Mouse (Mus musculus): ENCODE data around the gene Spsb3. TPM values are rescaled to one million over a fixed set of nuclear protein-coding genes. Genes with fewer than 3 reads are reported as not detected.

Gene Spsb3
- polyA plus RNA-seq, 1 experiment from 2014 or later: 78.3 TPM

DNA sequence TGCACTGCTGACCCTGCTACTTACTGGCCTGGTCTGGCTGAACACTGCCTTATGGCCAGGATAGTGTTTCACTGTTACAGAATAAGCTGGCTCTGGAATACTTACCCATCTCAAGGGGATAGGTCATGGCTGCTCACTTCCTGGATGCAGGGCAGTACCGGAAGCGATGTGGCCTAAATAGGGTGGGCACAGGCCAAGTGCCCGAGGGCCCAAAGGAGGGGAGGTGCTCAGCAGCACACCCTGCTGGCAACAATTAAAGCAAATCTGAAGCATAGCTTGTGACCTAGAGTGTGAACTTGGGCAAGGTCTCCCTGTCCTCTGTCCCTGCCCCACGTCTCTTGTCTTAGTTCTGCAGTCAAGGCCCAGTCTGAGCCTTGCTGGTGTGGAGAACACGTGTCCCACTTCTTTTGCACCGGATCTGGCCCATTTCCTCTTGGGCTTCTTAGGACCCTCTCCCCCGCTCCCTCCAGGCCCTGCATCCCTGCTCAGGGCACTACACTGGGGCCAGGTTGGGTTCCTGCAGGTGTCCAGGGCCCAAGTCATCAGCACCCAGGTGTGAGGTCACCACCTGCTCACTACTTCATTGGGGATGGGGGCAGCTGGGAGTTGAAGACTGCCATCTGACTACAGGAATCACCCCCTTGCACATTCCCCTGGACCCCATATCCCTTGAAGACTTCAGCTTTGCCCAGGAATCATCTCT is 4.6 kb upstream of the Spsb3 start:
- no peak overlapping the region for H3K4me3 ChIP-seq (ENCODE audit: low read depth, low read length)
- peaks cover 6% of the 10 kb centered on the region; the same call in 1 of the 2 replicates for H3K4me1 ChIP-seq (ENCODE audit: control insufficient read depth, insufficient read depth, low read length)
- H3K9me3 ChIP-seq (replicated peaks; ENCODE audit: control insufficient read depth, low read length): no peaks in the 10 kb centered on the region
- no peak overlapping the region for H3K27ac ChIP-seq (ENCODE audit: low read depth, low read length)
- ATAC-seq (no peak), DNase-seq (ENCODE audit: low spot score) (peak; percentile 18)
- no peak overlapping the region for H3K9ac ChIP-seq (ENCODE audit: low read length)
- no peak overlapping the region for H3K4me2 ChIP-seq (ENCODE audit: low read length)
- WGBS: 45% methylated on average over 7 of the region's 7 CpGs
- no peaks in the 10 kb centered on the region for H3K27me3 ChIP-seq (replicated peaks; ENCODE audit: control insufficient read depth, insufficient read depth, low read length)
- H3K36me3 ChIP-seq (ENCODE audit: control insufficient read depth, insufficient read depth, low read length): peaks cover 23% of the 10 kb centered on the region; the same call in 1 of the 2 replicates

DNA sequence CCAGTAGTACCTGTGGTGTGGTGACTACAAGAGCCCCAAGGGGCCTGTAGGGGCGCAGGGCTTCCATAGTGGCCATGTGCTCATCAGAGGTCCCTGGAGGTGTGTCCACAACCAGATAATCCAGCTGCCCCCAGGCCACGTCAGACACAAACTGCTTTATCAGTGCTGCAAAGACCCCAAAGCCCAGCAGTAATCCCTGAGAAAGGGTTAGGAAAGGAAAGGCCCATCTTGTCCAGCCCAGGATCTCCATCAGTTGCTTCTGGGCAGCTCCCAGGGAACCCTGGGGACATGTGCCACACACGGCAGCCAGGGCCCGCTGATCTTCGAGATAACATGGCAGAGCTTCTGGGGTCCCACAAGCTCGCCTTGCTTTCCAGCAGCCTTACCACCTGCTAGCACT is 2.1 kb upstream of the Spsb3 start:
- ATAC-seq (no peak), DNase-seq (ENCODE audit: low spot score) (no peak)
- Histone ChIP-seq H3K9me3 (replicated peaks; ENCODE audit: control insufficient read depth, low read length) (no peaks in the 10 kb centered on the region), H3K4me3 (ENCODE audit: low read depth, low read length) (no peak overlapping the region), H3K27ac (ENCODE audit: low read depth, low read length) (no peak overlapping the region), H3K27me3 (replicated peaks; ENCODE audit: control insufficient read depth, insufficient read depth, low read length) (no peaks in the 10 kb centered on the region), H3K4me2 (ENCODE audit: low read length) (no peak overlapping the region), H3K9ac (ENCODE audit: low read length) (no peak overlapping the region), H3K4me1 (ENCODE audit: control insufficient read depth, insufficient read depth, low read length) (peaks cover 15% of the 10 kb centered on the region), H3K36me3 (ENCODE audit: control insufficient read depth, insufficient read depth, low read length) (peaks cover 34% of the 10 kb centered on the region)
- 89% methylated on average over 6 of the region's 6 CpGs for WGBS

DNA sequence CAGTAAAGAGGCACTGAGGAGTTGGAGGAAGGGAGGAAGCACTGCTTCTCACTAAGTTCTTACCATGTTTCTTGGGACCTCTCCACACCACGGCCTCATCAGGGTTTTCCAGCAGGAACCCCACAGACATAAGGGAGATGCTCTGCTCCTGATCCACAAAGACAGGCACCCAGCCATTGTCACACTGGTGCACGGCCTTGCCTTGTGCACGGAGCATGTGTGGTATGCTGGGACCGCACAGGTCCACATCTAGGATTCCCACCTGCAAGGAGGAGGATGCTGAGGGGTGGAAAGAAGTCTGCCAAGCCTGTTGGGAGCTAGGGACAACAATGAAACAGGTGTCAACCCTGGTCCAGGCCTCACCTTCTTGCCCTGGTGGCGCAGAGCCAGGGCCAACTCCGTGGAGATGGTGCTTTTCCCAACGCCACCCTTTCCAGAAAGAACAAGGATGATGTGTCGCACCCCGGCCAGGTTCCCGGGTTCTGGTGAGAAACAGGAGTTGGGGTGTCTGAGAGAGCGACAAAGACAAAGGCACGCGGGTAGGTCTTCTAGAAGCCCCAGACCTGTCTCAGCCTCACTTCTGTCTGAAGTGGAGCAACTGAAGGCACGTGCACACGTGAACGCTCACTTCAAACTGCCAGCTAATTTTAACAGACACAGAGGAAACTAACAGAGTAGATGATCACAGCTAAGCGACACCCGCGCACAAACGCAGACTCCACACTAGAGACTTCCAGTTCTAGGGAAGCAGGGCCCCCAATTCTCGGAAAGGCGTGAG is 898 bp upstream of the Spsb3 start:
- ATAC-seq (no peak), DNase-seq (ENCODE audit: low spot score) (no peak)
- Histone ChIP-seq H3K9ac (ENCODE audit: low read length) (peak overlapping the region; percentile 63), H3K9me3 (replicated peaks; ENCODE audit: control insufficient read depth, low read length) (no peaks in the 10 kb centered on the region), H3K4me3 (ENCODE audit: low read depth, low read length) (peak overlapping the region; percentile 68), H3K27ac (ENCODE audit: low read depth, low read length) (no peak overlapping the region), H3K36me3 (ENCODE audit: control insufficient read depth, insufficient read depth, low read length) (peaks cover 45% of the 10 kb centered on the region), H3K4me2 (ENCODE audit: low read length) (peak overlapping the region; percentile 84), H3K27me3 (replicated peaks; ENCODE audit: control insufficient read depth, insufficient read depth, low read length) (no peaks in the 10 kb centered on the region), H3K4me1 (ENCODE audit: control insufficient read depth, insufficient read depth, low read length) (peaks cover 15% of the 10 kb centered on the region)
- 27% methylated on average over 22 of the region's 22 CpGs for WGBS

DNA sequence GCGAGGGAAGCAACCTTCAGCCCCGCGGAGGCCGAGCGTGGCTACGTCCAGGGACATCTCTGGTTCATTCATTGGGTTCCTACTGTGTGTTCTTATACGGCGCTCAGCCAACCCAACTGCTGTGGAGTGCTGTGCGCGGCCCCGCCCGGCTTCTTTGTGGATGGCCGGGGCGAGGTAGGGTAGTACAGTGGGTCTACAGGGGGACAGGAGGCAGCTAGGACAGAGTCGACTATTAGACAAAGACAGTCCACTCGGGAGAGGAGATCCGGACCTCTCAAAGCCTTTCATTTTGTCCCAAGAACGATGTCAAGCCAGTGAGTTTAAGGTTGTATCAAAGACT is 459 bp downstream of the Spsb3 start:
- peak overlapping the region; percentile 87 for H3K4me3 ChIP-seq (ENCODE audit: low read depth, low read length)
- peaks cover 59% of the 10 kb centered on the region for H3K36me3 ChIP-seq (ENCODE audit: control insufficient read depth, insufficient read depth, low read length)
- no peaks in the 10 kb centered on the region for H3K27me3 ChIP-seq (replicated peaks; ENCODE audit: control insufficient read depth, insufficient read depth, low read length)
- H3K27ac ChIP-seq (ENCODE audit: low read depth, low read length): peak overlapping the region; percentile 52; the same call in 1 of the 2 replicates
- H3K9ac ChIP-seq (ENCODE audit: low read length): peak overlapping the region; percentile 82
- 2% methylated on average over 18 of the region's 18 CpGs for WGBS
- peak overlapping the region; percentile 92 for H3K4me2 ChIP-seq (ENCODE audit: low read length)
- no peaks in the 10 kb centered on the region for H3K9me3 ChIP-seq (replicated peaks; ENCODE audit: control insufficient read depth, low read length)
- H3K4me1 ChIP-seq (ENCODE audit: control insufficient read depth, insufficient read depth, low read length): peaks cover 15% of the 10 kb centered on the region
- DNase-seq (ENCODE audit: low spot score): no peak
- peak; percentile 45; the same call in 1 of the 2 replicates for ATAC-seq

DNA sequence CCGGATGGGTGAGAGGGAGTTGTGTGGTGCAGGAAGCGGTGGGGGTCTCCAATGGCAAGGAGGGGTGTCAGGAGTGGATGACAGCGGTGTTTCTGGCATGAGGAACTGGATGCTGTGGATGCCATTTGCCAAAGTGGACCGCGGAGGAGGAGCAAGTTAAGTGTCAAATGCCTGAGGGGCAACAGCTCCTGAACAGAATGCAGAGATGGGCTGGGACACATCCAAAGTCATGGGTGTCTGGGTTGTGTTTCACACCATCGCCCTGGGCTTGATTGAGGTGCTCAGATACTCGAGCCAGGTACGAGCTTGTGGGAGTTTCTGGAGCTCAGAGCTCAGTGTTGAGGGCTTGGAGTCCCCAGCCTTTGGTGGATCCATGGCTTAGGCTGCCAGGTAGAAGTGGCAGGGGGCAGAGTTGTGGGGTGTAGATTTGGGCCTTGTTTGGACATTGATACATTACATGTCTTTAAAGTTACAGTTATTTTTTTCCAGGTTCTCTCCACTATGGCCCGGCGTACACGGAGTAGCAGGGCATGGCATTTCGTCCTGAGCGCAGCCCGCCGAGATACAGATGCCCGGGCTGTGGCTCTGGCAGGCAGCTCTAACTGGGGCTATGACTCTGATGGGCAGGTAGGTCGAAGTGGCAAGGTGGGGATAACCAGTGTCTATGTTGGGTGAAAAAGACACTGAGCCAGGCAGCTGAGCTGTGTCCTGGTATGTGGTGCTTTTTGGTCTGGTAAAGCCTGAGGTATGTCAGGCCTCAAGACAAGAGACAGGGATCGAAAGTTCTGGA is 1.0 kb downstream of the Spsb3 start:
- no peak for DNase-seq (ENCODE audit: low spot score)
- Histone ChIP-seq H3K27ac (ENCODE audit: low read depth, low read length) (no peak overlapping the region), H3K9me3 (replicated peaks; ENCODE audit: control insufficient read depth, low read length) (no peaks in the 10 kb centered on the region), H3K4me2 (ENCODE audit: low read length) (peak overlapping the region; percentile 92), H3K9ac (ENCODE audit: low read length) (peak overlapping the region; percentile 82), H3K4me1 (ENCODE audit: control insufficient read depth, insufficient read depth, low read length) (peaks cover 15% of the 10 kb centered on the region), H3K27me3 (replicated peaks; ENCODE audit: control insufficient read depth, insufficient read depth, low read length) (no peaks in the 10 kb centered on the region), H3K4me3 (ENCODE audit: low read depth, low read length) (peak overlapping the region; percentile 87), H3K36me3 (ENCODE audit: control insufficient read depth, insufficient read depth, low read length) (peaks cover 63% of the 10 kb centered on the region)
- no peak for ATAC-seq
- WGBS: 68% methylated on average over 18 of the region's 18 CpGs

DNA sequence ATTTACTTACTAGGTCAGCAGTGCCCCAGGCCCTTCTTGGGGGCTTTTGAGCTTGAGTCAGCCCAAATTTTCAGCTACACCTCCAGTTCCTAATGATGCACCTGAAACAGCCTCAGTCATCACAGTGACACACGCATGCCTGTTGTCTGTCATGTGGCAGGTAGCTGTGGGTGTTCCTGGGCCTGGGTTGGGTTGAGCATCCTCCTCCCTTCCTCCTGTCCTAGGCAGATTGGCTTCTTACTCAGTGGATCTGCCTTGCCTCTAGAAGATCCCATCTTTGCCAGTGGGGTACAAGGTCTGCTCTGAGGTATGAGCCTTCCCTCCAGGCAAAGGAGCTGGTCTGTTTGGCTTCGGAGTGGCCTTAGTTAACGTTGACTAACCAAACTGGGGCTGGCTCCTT is 2.4 kb downstream of the Spsb3 start:
- 90% methylated on average over 3 of the region's 3 CpGs for WGBS
- ATAC-seq: no peak
- Histone ChIP-seq H3K9ac (ENCODE audit: low read length) (no peak overlapping the region), H3K9me3 (replicated peaks; ENCODE audit: control insufficient read depth, low read length) (no peaks in the 10 kb centered on the region), H3K27me3 (replicated peaks; ENCODE audit: control insufficient read depth, insufficient read depth, low read length) (no peaks in the 10 kb centered on the region), H3K4me1 (ENCODE audit: control insufficient read depth, insufficient read depth, low read length) (peaks cover 17% of the 10 kb centered on the region), H3K4me2 (ENCODE audit: low read length) (no peak overlapping the region), H3K36me3 (ENCODE audit: control insufficient read depth, insufficient read depth, low read length) (peaks cover 62% of the 10 kb centered on the region), H3K27ac (ENCODE audit: low read depth, low read length) (no peak overlapping the region), H3K4me3 (ENCODE audit: low read depth, low read length) (no peak overlapping the region)
- no peak for DNase-seq (ENCODE audit: low spot score)

DNA sequence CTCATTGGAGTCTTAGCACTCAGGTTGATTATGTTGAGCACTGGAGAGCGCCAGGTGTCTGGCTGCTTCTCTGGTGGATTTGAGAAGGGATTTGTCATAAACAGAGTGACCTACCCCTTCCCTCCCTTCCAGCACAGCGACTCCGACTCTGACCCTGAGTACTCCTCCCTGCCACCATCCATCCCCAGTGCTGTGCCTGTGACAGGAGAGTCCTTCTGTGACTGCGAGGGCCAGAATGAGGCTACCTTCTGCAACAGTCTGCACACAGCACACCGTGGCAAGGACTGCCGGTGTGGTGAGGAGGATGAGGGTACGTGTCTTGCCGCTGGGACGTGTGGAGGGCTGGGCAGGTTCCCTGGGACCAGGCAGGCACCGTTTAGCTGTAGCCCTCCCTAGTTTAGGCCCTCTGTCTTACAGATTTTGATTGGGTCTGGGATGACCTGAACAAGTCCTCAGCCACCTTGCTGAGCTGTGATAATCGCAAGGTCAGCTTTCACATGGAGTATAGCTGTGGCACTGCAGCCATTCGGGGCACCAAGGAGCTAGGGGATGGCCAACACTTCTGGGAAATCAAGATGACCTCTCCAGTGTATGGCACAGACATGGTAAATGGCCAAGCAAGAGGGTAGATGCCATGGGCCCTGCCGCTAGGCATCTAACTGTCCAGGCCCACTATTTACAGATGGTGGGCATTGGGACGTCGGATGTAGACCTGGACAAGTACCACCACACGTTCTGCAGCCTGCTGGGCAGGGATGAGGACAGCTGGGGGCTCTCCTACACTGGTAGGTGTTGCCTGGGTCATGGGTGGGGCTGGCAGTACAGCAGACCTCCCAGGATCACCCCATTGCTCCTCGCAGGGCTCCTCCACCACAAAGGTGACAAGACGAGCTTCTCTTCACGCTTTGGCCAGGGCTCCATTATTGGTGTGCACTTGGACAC is 4.0 kb downstream of the Spsb3 start:
- Histone ChIP-seq H3K27me3 (replicated peaks; ENCODE audit: control insufficient read depth, insufficient read depth, low read length) (no peaks in the 10 kb centered on the region), H3K36me3 (ENCODE audit: control insufficient read depth, insufficient read depth, low read length) (peaks cover 54% of the 10 kb centered on the region), H3K4me2 (ENCODE audit: low read length) (no peak overlapping the region), H3K4me1 (ENCODE audit: control insufficient read depth, insufficient read depth, low read length) (peaks cover 21% of the 10 kb centered on the region), H3K9me3 (replicated peaks; ENCODE audit: control insufficient read depth, low read length) (no peaks in the 10 kb centered on the region), H3K9ac (ENCODE audit: low read length) (no peak overlapping the region), H3K4me3 (ENCODE audit: low read depth, low read length) (no peak overlapping the region), H3K27ac (ENCODE audit: low read depth, low read length) (no peak overlapping the region)
- WGBS: 87% methylated on average over 19 of the region's 19 CpGs
- ATAC-seq (no peak), DNase-seq (ENCODE audit: low spot score) (no peak)

DNA sequence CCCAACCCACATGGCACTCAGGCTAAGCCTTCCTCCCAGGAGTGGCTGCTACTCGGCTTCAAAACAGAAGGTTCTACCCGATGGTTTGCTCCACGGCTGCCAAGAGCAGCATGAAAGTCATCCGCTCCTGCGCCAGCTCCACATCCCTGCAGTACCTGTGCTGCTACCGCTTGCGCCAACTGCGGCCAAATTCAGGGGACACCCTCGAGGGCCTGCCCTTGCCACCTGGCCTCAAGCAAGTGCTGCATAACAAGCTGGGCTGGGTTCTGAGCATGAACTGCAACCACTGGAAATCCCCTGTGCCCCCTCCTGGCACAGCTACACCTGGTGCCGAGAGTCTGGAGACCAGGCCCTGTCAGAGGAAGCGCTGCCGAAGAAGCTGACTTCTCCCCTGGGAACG is 4.9 kb downstream of the Spsb3 start:
- Histone ChIP-seq H3K9ac (ENCODE audit: low read length) (no peak overlapping the region), H3K4me1 (ENCODE audit: control insufficient read depth, insufficient read depth, low read length) (peaks cover 22% of the 10 kb centered on the region), H3K4me2 (ENCODE audit: low read length) (no peak overlapping the region), H3K36me3 (ENCODE audit: control insufficient read depth, insufficient read depth, low read length) (peaks cover 54% of the 10 kb centered on the region), H3K27ac (ENCODE audit: low read depth, low read length) (no peak overlapping the region), H3K9me3 (replicated peaks; ENCODE audit: control insufficient read depth, low read length) (no peaks in the 10 kb centered on the region), H3K4me3 (ENCODE audit: low read depth, low read length) (no peak overlapping the region), H3K27me3 (replicated peaks; ENCODE audit: control insufficient read depth, insufficient read depth, low read length) (no peaks in the 10 kb centered on the region)
- DNase-seq (ENCODE audit: low spot score) (no peak), ATAC-seq (no peak)
- 92% methylated on average over 13 of the region's 13 CpGs for WGBS

All from forebrain, embryonic 14.5 days (tissue).